Mouse (Mus musculus): ENCODE measurements around the gene Armc8.

DNA sequence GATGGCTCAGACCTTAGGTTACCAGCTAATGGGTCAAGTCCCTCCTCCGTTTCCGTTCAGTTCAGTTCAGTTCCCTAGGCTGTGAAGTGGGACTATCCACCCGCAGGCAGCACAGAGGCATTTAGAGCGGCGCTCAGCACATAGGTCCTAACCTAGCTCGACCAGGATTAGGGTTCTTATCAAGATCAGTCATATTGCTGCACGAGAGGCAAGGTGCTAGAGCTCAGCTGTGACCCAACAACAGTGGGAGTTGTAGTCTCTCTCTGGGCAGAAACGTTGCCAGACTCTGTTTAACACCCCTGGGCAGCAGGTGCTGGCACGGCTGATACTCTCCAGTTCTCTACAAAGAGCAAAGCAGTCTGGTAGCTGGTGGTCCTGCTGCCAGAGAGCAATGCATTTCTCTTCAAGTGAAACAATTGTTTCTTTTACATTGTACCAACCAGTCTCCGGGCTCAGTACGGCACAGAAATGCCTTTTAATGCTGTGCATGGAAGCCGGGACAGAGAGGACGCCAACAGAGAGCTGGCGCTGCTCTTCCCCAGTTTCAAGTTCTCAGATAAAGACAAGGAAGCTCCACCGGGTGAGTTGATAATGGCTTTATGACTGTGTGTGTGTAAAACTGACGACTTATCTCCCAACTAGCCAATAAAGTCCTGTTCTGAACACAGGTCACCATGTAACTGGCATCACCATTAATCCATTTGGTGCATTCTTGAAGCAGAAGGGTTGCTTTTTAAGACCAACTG lies 98.2 kb downstream of the Armc8 start:
- TF ChIP-seq CTCF (IDR thresholded peaks at IDR 0.05; ENCODE audit: control insufficient read depth, insufficient read depth, low read length) (no peak), POLR2A (IDR thresholded peaks at IDR 0.05; ENCODE audit: borderline replicate concordance, control insufficient read depth, low read depth, low read length) (no peak)

All from bone marrow, adult 2 months (tissue).